Mouse (Mus musculus) ES-Bruce4 (cell line): ENCODE measurements around the gene Adarb2. TPM values are rescaled to one million over a fixed set of nuclear protein-coding genes. Genes with fewer than 3 reads are reported as not detected.

Experiments used
- H3K27ac ChIP-seq: 2 replicates; pipeline ENCODE4 v1.5.1; 2012; ENCODE audit warnings: low read length, inconsistent platforms; ENCODE audit not compliant: insufficient read depth
- H3K27me3 ChIP-seq: 2 replicates; pipeline ENCODE4 v1.6.1; 2012; ENCODE audit warnings: mild to moderate bottlenecking, low read length, inconsistent platforms; ENCODE audit not compliant: control insufficient read depth, poor library complexity, insufficient read depth, severe bottlenecking
- H3K36me3 ChIP-seq: 2 replicates; pipeline ENCODE4 v1.6.1; 2012; ENCODE audit warnings: inconsistent platforms, mild to moderate bottlenecking, low read length, moderate library complexity; ENCODE audit not compliant: control insufficient read depth, poor library complexity, insufficient read depth, severe bottlenecking
- H3K4me1 ChIP-seq: one replicate; pipeline ENCODE4 v1.8.1; 2011; ENCODE audit warnings: low read length; ENCODE audit not compliant: control insufficient read depth, insufficient read depth
- H3K4me3 ChIP-seq: 2 replicates; pipeline ENCODE4 v1.5.1; 2011; ENCODE audit warnings: low read depth, mild to moderate bottlenecking, low read length
- H3K9ac ChIP-seq: 2 replicates; pipeline ENCODE4 v1.6.1; 2012; ENCODE audit warnings: low read depth, mild to moderate bottlenecking, inconsistent platforms; ENCODE audit not compliant: poor library complexity, severe bottlenecking
- H3K9me3 ChIP-seq: replicated peaks from 2 replicates; pipeline ENCODE4 v1.6.1; 2012; ENCODE audit warnings: mild to moderate bottlenecking, low read length, inconsistent platforms; ENCODE audit not compliant: control insufficient read depth, poor library complexity, insufficient read depth, severe bottlenecking
- CTCF ChIP-seq: IDR thresholded peaks from one replicate; pipeline ENCODE4 v1.8.1; 2011; ENCODE audit warnings: low read depth, low read length
- EP300 ChIP-seq: IDR thresholded peaks from 2 replicates; pipeline ENCODE4 v1.6.1; 2011; ENCODE audit warnings: low read depth, low read length; ENCODE audit not compliant: insufficient read depth
- POLR2A ChIP-seq: IDR thresholded peaks from one replicate; pipeline ENCODE4 v1.8.1; 2011; ENCODE audit warnings: low read length; ENCODE audit not compliant: insufficient read depth
- polyA plus RNA-seq: library from polyadenylated mRNA; stranded (reverse); fragments of >200 nt; gene quantifications from 2 replicates; pipeline ENCODE4 v1.2.4, GENCODE M21; 2011; ENCODE audit warnings: low read depth; ENCODE audit not compliant: missing spikeins, insufficient read depth, insufficient read length

The Adarb2 gene
- polyA plus RNA-seq, 1 experiment = not detected

DNA sequence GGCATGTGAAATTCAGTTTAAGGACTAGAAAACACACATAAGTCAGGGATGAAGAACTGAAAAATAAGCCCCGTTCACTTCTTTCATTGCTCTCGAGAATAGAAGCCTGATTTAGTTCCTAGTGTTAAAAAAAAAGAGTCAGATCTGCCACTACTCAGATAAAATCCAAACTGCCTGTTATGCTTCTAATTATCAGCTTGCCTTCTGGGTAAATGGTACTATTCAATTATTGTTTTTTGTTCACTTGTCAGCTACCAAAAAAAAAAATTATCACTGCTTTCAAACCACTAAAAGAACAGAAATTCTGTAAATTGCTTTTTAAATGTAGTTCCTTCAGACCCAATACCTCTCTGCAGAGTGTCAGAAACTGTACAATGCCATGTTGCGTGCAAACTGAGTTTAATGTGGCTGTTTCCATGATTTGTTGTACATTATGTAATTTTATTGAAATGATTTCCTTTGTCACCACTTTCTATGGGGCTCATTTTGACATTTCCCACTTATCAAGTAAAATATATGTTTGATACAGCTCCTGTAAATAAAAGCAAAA is 199.7 kb downstream of the Adarb2 start:
- no peak for TF ChIP-seq POLR2A
- TF ChIP-seq EP300 = no peak
- no peak for TF ChIP-seq CTCF
- no peaks in the 10 kb centered on the region for H3K4me1 ChIP-seq
- no peaks in the 10 kb centered on the region for H3K9me3 ChIP-seq
- H3K4me3 ChIP-seq = no peak overlapping the region
- no peak overlapping the region for H3K9ac ChIP-seq
- H3K27ac ChIP-seq = no peak overlapping the region
- no peaks in the 10 kb centered on the region; the same call in 1 of the 2 replicates for H3K27me3 ChIP-seq
- H3K36me3 ChIP-seq = no peaks in the 10 kb centered on the region

DNA sequence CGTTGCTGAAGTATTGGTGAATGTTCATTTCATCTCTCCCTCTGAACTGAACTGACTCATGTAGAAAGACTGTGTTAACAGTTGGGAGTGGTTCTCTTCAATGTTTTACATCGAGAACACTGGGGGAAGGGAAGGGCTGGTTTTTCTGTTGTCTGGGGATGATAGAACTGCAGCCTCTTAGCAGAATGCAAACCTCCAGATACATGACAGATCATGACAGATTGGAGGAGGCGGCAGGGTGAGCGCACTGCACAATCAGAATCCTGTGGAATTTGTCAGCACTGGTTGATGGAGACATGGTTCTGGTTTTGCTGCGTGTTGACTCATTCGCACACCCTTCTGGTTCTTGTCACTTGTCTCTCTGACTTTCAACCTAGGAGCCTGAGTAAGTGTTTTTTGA is 203.4 kb downstream of the Adarb2 start:
- TF ChIP-seq EP300 (no peak), POLR2A (no peak), CTCF (no peak)
- no peaks in the 10 kb centered on the region for H3K36me3 ChIP-seq
- no peaks in the 10 kb centered on the region for H3K9me3 ChIP-seq
- no peak overlapping the region for H3K4me3 ChIP-seq
- no peak overlapping the region for H3K9ac ChIP-seq
- H3K4me1 ChIP-seq = no peaks in the 10 kb centered on the region
- H3K27me3 ChIP-seq = no peaks in the 10 kb centered on the region; the same call in 1 of the 2 replicates
- no peak overlapping the region for H3K27ac ChIP-seq

DNA sequence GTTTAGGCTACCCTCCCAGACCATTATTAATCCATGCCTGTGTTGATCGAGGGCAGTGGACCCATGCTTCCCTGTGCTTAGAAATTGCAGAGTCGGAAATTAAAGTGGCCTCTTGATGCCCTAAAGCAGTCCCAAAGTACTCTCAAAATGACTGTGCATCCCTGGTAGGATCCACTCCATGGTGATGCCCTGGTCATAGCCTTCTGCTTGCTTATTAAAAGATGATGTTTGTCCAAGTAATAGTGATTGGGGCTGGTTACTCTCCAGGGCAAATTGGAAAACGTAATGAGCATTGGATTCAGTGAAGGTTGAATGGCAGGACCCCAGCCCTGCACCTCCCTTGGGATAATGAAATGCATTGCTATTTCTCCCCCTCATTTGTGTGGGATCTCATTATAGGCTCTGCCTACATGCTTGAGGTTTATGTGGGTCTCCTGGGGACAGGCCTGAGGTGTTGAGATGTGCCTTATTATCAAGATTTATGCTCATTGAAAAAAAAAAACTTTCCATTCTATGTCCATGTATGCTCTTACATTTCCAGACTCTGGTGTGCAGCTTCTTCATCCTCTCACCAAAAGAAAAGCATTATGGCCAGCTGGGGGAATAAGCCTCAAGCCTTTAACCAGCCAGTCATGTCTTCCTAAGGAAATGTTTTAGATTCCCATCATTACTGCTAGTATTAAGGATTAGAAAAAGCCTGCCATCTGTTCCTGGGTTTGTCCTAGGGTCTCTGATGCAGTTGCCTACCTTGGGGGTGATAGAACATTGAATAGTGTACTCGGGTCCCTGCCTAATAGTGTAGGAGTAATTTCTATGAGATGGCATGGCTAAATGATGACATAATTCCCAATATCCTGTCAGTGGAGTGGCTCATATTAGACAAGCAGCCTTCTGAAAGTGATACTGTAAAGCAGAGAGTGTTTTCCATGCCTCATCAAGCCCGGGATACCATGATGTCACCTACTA is 208.0 kb downstream of the Adarb2 start:
- H3K4me1 ChIP-seq = no peaks in the 10 kb centered on the region
- no peak overlapping the region for H3K9ac ChIP-seq
- TF ChIP-seq POLR2A (no peak), EP300 (no peak), CTCF (no peak)
- no peaks in the 10 kb centered on the region for H3K36me3 ChIP-seq
- no peaks in the 10 kb centered on the region for H3K9me3 ChIP-seq
- H3K27me3 ChIP-seq = no peaks in the 10 kb centered on the region
- no peak overlapping the region for H3K4me3 ChIP-seq
- H3K27ac ChIP-seq = no peak overlapping the region

DNA sequence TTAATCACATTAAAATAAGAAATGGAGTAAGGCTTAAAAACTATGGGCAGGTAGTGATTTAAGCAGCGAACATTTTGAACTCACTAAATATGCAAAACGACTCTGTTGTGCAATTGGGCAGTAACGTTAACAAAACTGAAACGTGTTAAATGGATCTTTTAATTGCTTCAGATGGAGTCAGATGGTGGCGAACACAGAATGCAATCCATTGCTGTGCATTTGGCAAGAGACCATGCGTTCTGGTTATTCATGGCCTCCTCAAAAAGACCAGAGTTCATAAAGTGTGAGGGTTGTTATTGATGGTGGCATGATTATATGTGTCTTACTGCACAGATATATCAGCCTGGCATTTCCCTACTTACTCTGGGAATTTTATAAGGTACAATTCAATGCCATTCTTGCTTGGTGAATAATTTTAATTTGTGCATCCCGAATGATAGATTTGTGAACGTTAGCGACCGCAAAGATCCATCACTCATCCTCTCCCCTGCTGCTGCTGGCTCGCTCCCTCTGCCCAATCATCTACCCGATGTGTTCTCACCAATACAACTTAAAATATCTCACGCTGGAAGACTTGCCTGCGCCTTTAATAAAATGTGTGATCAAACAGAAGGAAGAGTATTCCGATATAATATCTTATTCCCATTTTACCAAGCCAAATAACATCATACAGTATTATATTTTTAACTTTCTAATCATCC is 221.5 kb downstream of the Adarb2 start:
- H3K27ac ChIP-seq = no peak overlapping the region
- H3K9me3 ChIP-seq = no peaks in the 10 kb centered on the region
- no peaks in the 10 kb centered on the region for H3K4me1 ChIP-seq
- TF ChIP-seq POLR2A (no peak), CTCF (no peak), EP300 (no peak)
- H3K27me3 ChIP-seq = no peaks in the 10 kb centered on the region
- H3K9ac ChIP-seq = no peak overlapping the region
- H3K4me3 ChIP-seq = no peak overlapping the region
- H3K36me3 ChIP-seq = no peaks in the 10 kb centered on the region

DNA sequence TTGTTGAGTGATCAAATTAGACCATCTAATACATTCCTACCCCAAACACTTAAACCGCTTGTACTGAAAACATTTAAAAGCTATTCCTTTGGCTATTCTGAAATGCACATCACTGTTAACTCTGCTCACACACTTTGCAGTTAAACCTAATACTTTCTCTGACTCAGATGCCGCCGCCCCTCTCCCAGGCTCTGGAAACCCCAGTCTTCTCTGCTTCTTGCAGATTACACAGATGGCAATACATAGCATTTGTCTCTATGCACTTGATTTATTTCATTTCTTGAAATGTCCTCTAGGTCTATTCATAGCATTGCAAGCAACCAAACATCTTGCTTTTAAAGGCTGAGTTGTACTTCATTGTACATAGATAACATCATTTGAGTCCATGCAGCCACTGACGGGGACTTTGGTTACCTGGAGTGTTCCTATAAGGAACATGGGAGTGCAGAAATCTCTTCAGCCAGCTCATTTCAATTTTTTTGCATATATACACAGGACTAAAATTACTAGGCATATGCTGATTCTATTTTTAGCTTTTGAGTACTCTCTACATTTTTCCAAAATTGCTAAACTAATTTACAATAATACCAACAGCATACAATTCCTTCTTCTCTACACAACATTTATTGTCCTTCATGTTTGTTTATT is 236.6 kb downstream of the Adarb2 start:
- no peaks in the 10 kb centered on the region for H3K27me3 ChIP-seq
- TF ChIP-seq CTCF = no peak
- no peak overlapping the region for H3K27ac ChIP-seq
- no peaks in the 10 kb centered on the region for H3K36me3 ChIP-seq
- no peak overlapping the region for H3K4me3 ChIP-seq
- no peak overlapping the region for H3K9ac ChIP-seq
- H3K9me3 ChIP-seq = no peaks in the 10 kb centered on the region
- H3K4me1 ChIP-seq = no peaks in the 10 kb centered on the region
